Mouse (Mus musculus) intestine, postnatal 0 days (tissue): ENCODE measurements around the gene Wdr35. TPM values are rescaled to one million over a fixed set of nuclear protein-coding genes. Genes with fewer than 3 reads are reported as not detected.
"Not testable (repeated sequence)": the region's sequence is repeated elsewhere in the genome, so short reads cannot be mapped to it uniquely, and the experiment has no call there.

Experiments used
- ATAC-seq: fragments of 200-750 bp; cut with Nextera tagmentation; 2 replicates; pipeline ENCODE4 v1.8.0; 2017; ENCODE audit warnings: mild to moderate bottlenecking, moderate TSS enrichment, moderate library complexity
- H3K27ac ChIP-seq: fragments of 300-500 bp; sonication (generic); 2 replicates; pipeline ENCODE4 v1.5.1; 2014; ENCODE audit warnings: mild to moderate bottlenecking, low read depth, low read length, moderate library complexity
- H3K27me3 ChIP-seq: fragments of 300-500 bp; sonication (generic); replicated peaks from 2 replicates; pipeline ENCODE4 v1.6.1; 2014; ENCODE audit warnings: low read length, mixed read lengths; ENCODE audit not compliant: control insufficient read depth, insufficient read depth
- H3K36me3 ChIP-seq: fragments of 300-500 bp; sonication (generic); 2 replicates; pipeline ENCODE4 v1.6.1; 2014; ENCODE audit warnings: mild to moderate bottlenecking, moderate library complexity; ENCODE audit not compliant: control insufficient read depth, insufficient read depth
- H3K4me1 ChIP-seq: fragments of 300-500 bp; sonication (generic); replicated peaks from 2 replicates; pipeline ENCODE4 v1.6.1; 2014; ENCODE audit warnings: antibody characterized with exemption, low read length, mixed read lengths; ENCODE audit not compliant: control insufficient read depth, insufficient read depth
- H3K4me2 ChIP-seq: fragments of 300-500 bp; sonication (generic); replicated peaks from 2 replicates; pipeline ENCODE4 v1.6.1; 2014; ENCODE audit warnings: low read depth, mild to moderate bottlenecking, moderate library complexity
- H3K4me3 ChIP-seq: fragments of 300-500 bp; sonication (generic); 2 replicates; pipeline ENCODE4 v1.5.1; 2014; ENCODE audit warnings: low read depth, low read length
- H3K9ac ChIP-seq: fragments of 300-500 bp; sonication (generic); 2 replicates; pipeline ENCODE4 v1.6.1; 2014; ENCODE audit warnings: mild to moderate bottlenecking, low read depth, low read length
- H3K9me3 ChIP-seq: fragments of 300-500 bp; sonication (generic); 2 replicates; pipeline ENCODE4 v1.6.1; 2016; ENCODE audit warnings: mixed run types; ENCODE audit not compliant: control insufficient read depth
- CTCF ChIP-seq: sonication (generic); IDR thresholded peaks from 2 replicates; pipeline ENCODE4 v1.5.1; 2016; ENCODE audit warnings: low read depth, mild to moderate bottlenecking, control low read depth, antibody characterized with exemption, moderate library complexity
- WGBS: fragments of 180-500 bp; shearing (Covaris S2); extraction: QIAGEN DNeasy Blood & Tissue Kit; methylation state at CpG from one replicate; pipeline ENCODE4 v1.1.7; 2014; 5-methylcytosine and 5-hydroxymethylcytosine counted together
- polyA plus RNA-seq: library from polyadenylated mRNA; unstranded; fragments of >200 nt; fragmentation: Nextera tagmentation; extraction: Ambion mirVana; gene quantifications from 2 replicates; pipeline ENCODE4 v1.2.1, GENCODE M21; 2015

Wdr35 gene
- 2.5 and 2.6 TPM in 2 replicates for polyA plus RNA-seq

GRCm38 (mm10) chr12:8973820-8974465 is at the start of gene Wdr35:
Gene Wdr35, plus strand, starts transcription at chr12:8973892.
- no peak within 1 kb of the TSS for H3K27ac ChIP-seq
- H3K9ac ChIP-seq, result peak within 1 kb of the TSS; percentile 48; the same call in 1 of the 2 replicates
- no peak for TF ChIP-seq CTCF
- no peaks in the 10 kb centered on the region for H3K9me3 ChIP-seq
- H3K4me1 ChIP-seq, result no peaks in the 10 kb centered on the region
- H3K27me3 ChIP-seq, result no peaks in the 10 kb centered on the region
- H3K36me3 ChIP-seq, result no peaks in the 10 kb centered on the region
- peak within 1 kb of the TSS; percentile 89 for H3K4me2 ChIP-seq
- WGBS, result under 1% methylated on average over 45 of the region's 45 CpGs
- peak within 1 kb of the TSS; percentile 69 for H3K4me3 ChIP-seq
- peak; percentile 80 for ATAC-seq

- no peak overlapping the region for H3K4me2 ChIP-seq
- no peaks in the 10 kb centered on the region for H3K27me3 ChIP-seq
- H3K4me1 ChIP-seq, result 0 out of 2 replicates have a peak, but pooled peaks cover 6% of the 10 kb centered on the region
- no peak overlapping the region for H3K4me3 ChIP-seq
- 81% methylated on average over 3 of the region's 3 CpGs for WGBS
- 0 out of 2 replicates have a peak, but pooled peaks cover 7% of the 10 kb centered on the region for H3K36me3 ChIP-seq
- no peak for TF ChIP-seq CTCF
- H3K9me3 ChIP-seq, result no peaks in the 10 kb centered on the region
- no peak overlapping the region for H3K9ac ChIP-seq
- ATAC-seq, result no peak
- H3K27ac ChIP-seq, result no peak overlapping the region
Observed at GRCm38 (mm10) chr12:8927652-8928051, 46.0 kb upstream of the Wdr35 start.

- no peak for TF ChIP-seq CTCF
- Histone ChIP-seq H3K9me3 (no peaks in the 10 kb centered on the region), H3K4me1 (0 out of 2 replicates have a peak, but pooled peaks cover 2% of the 10 kb centered on the region), H3K4me2 (no peak overlapping the region), H3K9ac (no peak overlapping the region), H3K27ac (no peak overlapping the region), H3K27me3 (no peaks in the 10 kb centered on the region), H3K36me3 (peaks cover 12% of the 10 kb centered on the region), H3K4me3 (no peak overlapping the region)
- no peak for ATAC-seq
- 75% methylated on average over 4 of the region's 4 CpGs for WGBS
Observed at GRCm38 (mm10) chr12:8928766-8929165, 44.9 kb upstream of the Wdr35 start.

GRCm38 (mm10) chr12:8931083-8931482 is 42.6 kb upstream of the Wdr35 start:
- Histone ChIP-seq H3K27ac (no peak overlapping the region), H3K36me3 (peaks cover 29% of the 10 kb centered on the region), H3K4me3 (no peak overlapping the region), H3K4me2 (no peak overlapping the region), H3K9me3 (no peaks in the 10 kb centered on the region), H3K27me3 (no peaks in the 10 kb centered on the region), H3K9ac (no peak overlapping the region), H3K4me1 (no peaks in the 10 kb centered on the region)
- no peak for TF ChIP-seq CTCF
- ATAC-seq, result no peak
- 55% methylated on average over 4 of the region's 4 CpGs for WGBS

- Histone ChIP-seq H3K4me2 (no peak overlapping the region), H3K4me3 (no peak overlapping the region), H3K27me3 (no peaks in the 10 kb centered on the region), H3K27ac (no peak overlapping the region), H3K9me3 (no peaks in the 10 kb centered on the region), H3K9ac (no peak overlapping the region), H3K4me1 (no peaks in the 10 kb centered on the region), H3K36me3 (peaks cover 65% of the 10 kb centered on the region)
- no peak for TF ChIP-seq CTCF
- 56% methylated on average over 5 of the region's 5 CpGs for WGBS
- no peak for ATAC-seq
Observed at GRCm38 (mm10) chr12:8935349-8935748, 38.3 kb upstream of the Wdr35 start.

- peak; percentile 59 for TF ChIP-seq CTCF
- not testable (repeated sequence) for H3K9me3 ChIP-seq, H3K4me2 ChIP-seq, H3K4me3 ChIP-seq, H3K9ac ChIP-seq, ATAC-seq, H3K4me1 ChIP-seq, H3K27ac ChIP-seq, H3K27me3 ChIP-seq
- peaks cover 65% of the 10 kb centered on the region for H3K36me3 ChIP-seq
- WGBS, result 65% methylated on average over 4 of the region's 4 CpGs
Observed at GRCm38 (mm10) chr12:8936210-8936609, 37.5 kb upstream of the Wdr35 start.
